Mouse (Mus musculus): ENCODE measurements around the gene 1520401A03Rik. TPM values are rescaled to one million over a fixed set of nuclear protein-coding genes. Genes with fewer than 3 reads are reported as not detected.

Gene 1520401A03Rik
- polyA plus RNA-seq, 1 experiment from 2014 or later = 0.20 TPM

DNA sequence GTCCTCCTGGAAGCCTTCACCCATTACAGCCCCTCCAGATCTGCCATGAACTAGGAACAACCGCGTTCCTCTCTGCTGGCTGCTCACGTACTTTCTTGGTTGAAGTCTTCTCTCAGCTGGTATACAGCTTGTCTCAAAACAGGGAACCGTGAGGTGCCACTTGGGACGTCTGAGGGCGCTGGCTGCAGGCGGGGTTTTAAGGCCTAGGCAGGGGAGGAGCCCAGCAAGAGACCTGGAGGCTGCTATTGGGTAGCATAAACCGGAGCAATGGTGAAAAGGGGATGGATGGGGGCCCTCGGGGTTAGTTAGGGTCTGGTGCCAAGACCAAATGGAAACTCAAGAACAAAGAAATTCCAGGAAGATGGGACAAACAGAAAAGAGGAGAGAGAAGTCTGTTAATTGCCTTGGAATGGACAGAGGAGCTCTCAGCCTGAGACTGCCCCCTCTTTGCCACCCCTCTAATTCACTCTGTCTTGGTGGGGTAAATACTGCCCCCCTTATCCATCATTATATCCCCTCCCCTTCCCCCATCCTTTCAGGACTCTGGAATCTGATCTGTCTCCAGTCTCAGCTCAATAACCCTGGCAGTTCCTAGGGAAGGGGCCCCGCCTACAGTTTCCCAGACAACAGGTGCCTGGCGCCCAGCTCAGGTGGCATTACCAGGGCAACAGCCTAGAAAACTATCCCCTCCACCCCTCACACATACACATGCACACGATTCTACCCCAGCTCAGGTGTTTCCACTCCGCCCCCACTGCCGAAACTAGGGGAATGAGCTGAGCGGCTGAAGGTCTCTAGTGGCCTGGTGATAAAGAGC lies 38.5 kb downstream of the 1520401A03Rik start, which contains the start of gene Cldn9:
Gene Cldn9 (minus strand): TSS at position 171 of the 817 bp plus-strand sequence.
- no peak within 1 kb of the TSS; the same call in 1 of the 2 replicates for H3K4me2 ChIP-seq (ENCODE audit: low read depth, low read length)
- peak within 1 kb of the TSS; percentile 18 for H3K4me3 ChIP-seq (ENCODE audit: low read depth, low read length)

DNA sequence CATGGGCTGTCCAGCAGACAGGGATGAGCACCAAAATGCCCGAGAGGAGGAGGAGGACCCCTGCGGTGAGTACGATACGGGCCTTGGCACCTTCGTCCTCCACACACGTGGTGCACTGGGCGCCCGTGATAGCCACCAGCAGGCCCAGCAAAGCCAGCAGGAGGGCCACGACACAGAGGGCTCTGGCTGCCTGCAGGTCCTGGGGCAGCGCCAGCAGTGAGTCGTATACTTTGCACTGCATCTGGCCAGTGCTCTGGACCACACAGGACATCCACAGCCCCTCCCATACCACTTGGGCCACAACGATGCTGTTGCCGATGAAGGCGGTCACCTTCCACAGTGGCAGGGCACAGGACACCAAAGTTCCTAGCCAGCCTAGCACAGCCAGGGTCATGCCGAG lies 39.4 kb downstream of the 1520401A03Rik start:
- Histone ChIP-seq H3K9ac (replicated peaks; ENCODE audit: low read length) (no peak overlapping the region; the same call in 1 of the 2 replicates), H3K4me2 (ENCODE audit: low read depth, low read length) (no peak overlapping the region; the same call in 1 of the 2 replicates), H3K27ac (replicated peaks; ENCODE audit: low read depth, low read length) (no peak overlapping the region)

More for the DNA sequence above, 38.5 kb downstream of the 1520401A03Rik start, which contains the start of gene Cldn9:
- H3K27ac ChIP-seq (replicated peaks; ENCODE audit: low read depth, low read length) = no peak within 1 kb of the TSS; the same call in 1 of the 2 replicates
- no peaks in the 10 kb centered on the region for H3K9me3 ChIP-seq (replicated peaks; ENCODE audit: control insufficient read depth, low read length)
- DNase-seq (ENCODE audit: low spot score) = peak; percentile 41
- ATAC-seq (replicated peaks; ENCODE audit: insufficient number of reproducible peaks, low FRiP score, low TSS enrichment, low read depth) = peak; percentile 79
- H3K9ac ChIP-seq (replicated peaks; ENCODE audit: low read length) = no peak within 1 kb of the TSS; the same call in 1 of the 2 replicates
- whole genome bisulfite sequencing = 12% methylated on average over 15 of the region's 15 CpGs
- H3K27me3 ChIP-seq (ENCODE audit: control insufficient read depth, insufficient read depth, low read length) = peaks cover 46% of the 10 kb centered on the region
- H3K36me3 ChIP-seq (replicated peaks; ENCODE audit: control insufficient read depth, insufficient read depth, low read depth, low read length) = no peaks in the 10 kb centered on the region
- H3K4me1 ChIP-seq (ENCODE audit: control insufficient read depth, insufficient read depth, low read length) = no peaks in the 10 kb centered on the region; the same call in 1 of the 2 replicates

DNA sequence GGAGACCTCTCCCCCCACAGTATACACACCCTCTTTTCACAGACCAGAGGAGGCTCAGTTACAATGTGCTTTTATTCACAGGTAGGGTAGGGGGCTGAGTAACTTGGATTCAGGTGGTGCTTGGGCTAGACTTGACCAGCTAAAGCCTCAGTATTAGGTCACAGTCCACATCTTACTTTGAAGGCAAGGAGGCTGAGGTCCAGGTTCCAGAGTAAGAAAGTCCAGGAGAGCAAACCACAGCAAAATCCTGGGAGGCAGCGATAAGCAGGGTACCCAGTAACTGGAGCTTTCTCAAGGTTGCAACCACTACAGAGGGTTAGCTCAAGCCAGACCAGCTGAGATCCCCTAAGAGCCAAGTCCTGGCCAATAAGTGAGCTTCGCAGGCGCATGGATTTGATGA lies 40.1 kb downstream of the 1520401A03Rik start:
- H3K4me3 ChIP-seq (ENCODE audit: low read depth, low read length) = no peak overlapping the region
- H3K27ac ChIP-seq (replicated peaks; ENCODE audit: low read depth, low read length) = no peak overlapping the region

More for the DNA sequence above, 39.4 kb downstream of the 1520401A03Rik start:
- H3K9me3 ChIP-seq (replicated peaks; ENCODE audit: control insufficient read depth, low read length) = no peaks in the 10 kb centered on the region
- H3K4me1 ChIP-seq (ENCODE audit: control insufficient read depth, insufficient read depth, low read length) = no peaks in the 10 kb centered on the region; the same call in 1 of the 2 replicates
- no peaks in the 10 kb centered on the region for H3K36me3 ChIP-seq (replicated peaks; ENCODE audit: control insufficient read depth, insufficient read depth, low read depth, low read length)
- WGBS = 29% methylated on average over 15 of the region's 15 CpGs
- H3K27me3 ChIP-seq (ENCODE audit: control insufficient read depth, insufficient read depth, low read length) = peaks cover 51% of the 10 kb centered on the region
- DNase-seq (ENCODE audit: low spot score) = no peak
- peak overlapping the region; percentile 18 for H3K4me3 ChIP-seq (ENCODE audit: low read depth, low read length)
- ATAC-seq (replicated peaks; ENCODE audit: insufficient number of reproducible peaks, low FRiP score, low TSS enrichment, low read depth) = peak; percentile 30; the same call in 1 of the 2 replicates

GRCm38 (mm10) chr17:23682092-23682491 lies 40.5 kb downstream of the 1520401A03Rik start:
- no peaks in the 10 kb centered on the region for H3K9me3 ChIP-seq (replicated peaks; ENCODE audit: control insufficient read depth, low read length)
- H3K4me3 ChIP-seq (ENCODE audit: low read depth, low read length) = no peak overlapping the region
- H3K27ac ChIP-seq (replicated peaks; ENCODE audit: low read depth, low read length) = no peak overlapping the region
- H3K9ac ChIP-seq (replicated peaks; ENCODE audit: low read length) = no peak overlapping the region
- DNase-seq (ENCODE audit: low spot score) = no peak
- no peaks in the 10 kb centered on the region; the same call in 1 of the 2 replicates for H3K4me1 ChIP-seq (ENCODE audit: control insufficient read depth, insufficient read depth, low read length)
- no peak for ATAC-seq (replicated peaks; ENCODE audit: insufficient number of reproducible peaks, low FRiP score, low TSS enrichment, low read depth)
- WGBS = 66% methylated on average over 4 of the region's 4 CpGs
- no peaks in the 10 kb centered on the region for H3K36me3 ChIP-seq (replicated peaks; ENCODE audit: control insufficient read depth, insufficient read depth, low read depth, low read length)
- peaks cover 51% of the 10 kb centered on the region for H3K27me3 ChIP-seq (ENCODE audit: control insufficient read depth, insufficient read depth, low read length)
- no peak overlapping the region for H3K4me2 ChIP-seq (ENCODE audit: low read depth, low read length)

More for the DNA sequence above, 40.1 kb downstream of the 1520401A03Rik start:
- no peaks in the 10 kb centered on the region; the same call in 1 of the 2 replicates for H3K4me1 ChIP-seq (ENCODE audit: control insufficient read depth, insufficient read depth, low read length)
- peak overlapping the region; percentile 0; the same call in 1 of the 2 replicates for H3K4me2 ChIP-seq (ENCODE audit: low read depth, low read length)
- H3K9me3 ChIP-seq (replicated peaks; ENCODE audit: control insufficient read depth, low read length) = no peaks in the 10 kb centered on the region
- DNase-seq (ENCODE audit: low spot score) (no peak), ATAC-seq (replicated peaks; ENCODE audit: insufficient number of reproducible peaks, low FRiP score, low TSS enrichment, low read depth) (no peak)
- no peak overlapping the region for H3K9ac ChIP-seq (replicated peaks; ENCODE audit: low read length)
- 53% methylated on average over 3 of the region's 3 CpGs for WGBS
- H3K36me3 ChIP-seq (replicated peaks; ENCODE audit: control insufficient read depth, insufficient read depth, low read depth, low read length) = no peaks in the 10 kb centered on the region
- peaks cover 51% of the 10 kb centered on the region for H3K27me3 ChIP-seq (ENCODE audit: control insufficient read depth, insufficient read depth, low read length)

DNA sequence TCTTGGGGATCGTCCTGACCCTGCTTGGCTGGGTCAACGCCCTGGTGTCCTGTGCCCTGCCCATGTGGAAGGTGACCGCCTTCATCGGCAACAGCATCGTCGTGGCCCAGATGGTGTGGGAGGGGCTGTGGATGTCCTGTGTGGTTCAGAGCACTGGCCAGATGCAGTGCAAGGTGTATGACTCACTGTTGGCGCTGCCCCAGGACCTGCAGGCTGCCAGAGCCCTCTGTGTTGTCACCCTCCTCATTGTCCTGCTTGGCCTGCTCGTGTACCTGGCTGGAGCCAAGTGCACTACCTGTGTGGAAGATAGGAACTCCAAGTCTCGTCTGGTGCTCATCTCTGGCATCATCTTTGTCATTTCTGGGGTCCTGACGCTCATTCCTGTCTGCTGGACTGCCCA lies 41.5 kb downstream of the 1520401A03Rik start:
- Histone ChIP-seq H3K27ac (replicated peaks; ENCODE audit: low read depth, low read length) (no peak overlapping the region), H3K9ac (replicated peaks; ENCODE audit: low read length) (no peak overlapping the region), H3K4me3 (ENCODE audit: low read depth, low read length) (no peak overlapping the region), H3K36me3 (replicated peaks; ENCODE audit: control insufficient read depth, insufficient read depth, low read depth, low read length) (no peaks in the 10 kb centered on the region), H3K4me1 (ENCODE audit: control insufficient read depth, insufficient read depth, low read length) (no peaks in the 10 kb centered on the region; the same call in 1 of the 2 replicates), H3K9me3 (replicated peaks; ENCODE audit: control insufficient read depth, low read length) (no peaks in the 10 kb centered on the region), H3K4me2 (ENCODE audit: low read depth, low read length) (no peak overlapping the region), H3K27me3 (ENCODE audit: control insufficient read depth, insufficient read depth, low read length) (peaks cover 53% of the 10 kb centered on the region)
- WGBS = 69% methylated on average over 10 of the region's 10 CpGs
- DNase-seq (ENCODE audit: low spot score) (no peak), ATAC-seq (replicated peaks; ENCODE audit: insufficient number of reproducible peaks, low FRiP score, low TSS enrichment, low read depth) (no peak)

- peak overlapping the region; percentile 21 for H3K4me3 ChIP-seq (ENCODE audit: low read depth, low read length)
- peaks cover 53% of the 10 kb centered on the region for H3K27me3 ChIP-seq (ENCODE audit: control insufficient read depth, insufficient read depth, low read length)
Observed at GRCm38 (mm10) chr17:23680336-23680735, 42.2 kb downstream of the 1520401A03Rik start.

GRCm38 (mm10) chr17:23679127-23679835 lies 43.3 kb downstream of the 1520401A03Rik start, which contains the start of gene Cldn6:
Gene Cldn6, plus strand, starts transcription at chr17:23679249.
- Histone ChIP-seq H3K27me3 (ENCODE audit: control insufficient read depth, insufficient read depth, low read length) (peaks cover 53% of the 10 kb centered on the region), H3K4me3 (ENCODE audit: low read depth, low read length) (peak within 1 kb of the TSS; percentile 21), H3K36me3 (replicated peaks; ENCODE audit: control insufficient read depth, insufficient read depth, low read depth, low read length) (no peaks in the 10 kb centered on the region), H3K27ac (replicated peaks; ENCODE audit: low read depth, low read length) (peak within 1 kb of the TSS; percentile 20; the same call in 1 of the 2 replicates), H3K4me2 (ENCODE audit: low read depth, low read length) (peak within 1 kb of the TSS; percentile 32), H3K9me3 (replicated peaks; ENCODE audit: control insufficient read depth, low read length) (no peaks in the 10 kb centered on the region), H3K4me1 (ENCODE audit: control insufficient read depth, insufficient read depth, low read length) (peaks cover 3% of the 10 kb centered on the region), H3K9ac (replicated peaks; ENCODE audit: low read length) (no peak within 1 kb of the TSS; the same call in 1 of the 2 replicates)
- peak; percentile 49 for DNase-seq (ENCODE audit: low spot score)
- WGBS = 2% methylated on average over 38 of the region's 38 CpGs
- no peak for ATAC-seq (replicated peaks; ENCODE audit: insufficient number of reproducible peaks, low FRiP score, low TSS enrichment, low read depth)

More at GRCm38 (mm10) chr17:23680336-23680735, 42.2 kb downstream of the 1520401A03Rik start:
- no peaks in the 10 kb centered on the region for H3K9me3 ChIP-seq (replicated peaks; ENCODE audit: control insufficient read depth, low read length)
- no peak overlapping the region for H3K27ac ChIP-seq (replicated peaks; ENCODE audit: low read depth, low read length)
- H3K4me2 ChIP-seq (ENCODE audit: low read depth, low read length) = no peak overlapping the region
- no peak for ATAC-seq (replicated peaks; ENCODE audit: insufficient number of reproducible peaks, low FRiP score, low TSS enrichment, low read depth)
- no peaks in the 10 kb centered on the region for H3K36me3 ChIP-seq (replicated peaks; ENCODE audit: control insufficient read depth, insufficient read depth, low read depth, low read length)
- H3K9ac ChIP-seq (replicated peaks; ENCODE audit: low read length) = no peak overlapping the region
- DNase-seq (ENCODE audit: low spot score) = no peak
- H3K4me1 ChIP-seq (ENCODE audit: control insufficient read depth, insufficient read depth, low read length) = no peaks in the 10 kb centered on the region; the same call in 1 of the 2 replicates
- 73% methylated on average over 9 of the region's 9 CpGs for WGBS
